Mouse (Mus musculus): ENCODE results near the gene Muc1. TPM values are rescaled to one million over a fixed set of nuclear protein-coding genes. Genes with fewer than 3 reads are reported as not detected.
"Not testable (repeated sequence)": the region's sequence is repeated elsewhere in the genome, so short reads cannot be mapped to it uniquely, and the experiment has no call there.

The Muc1 gene
- total RNA-seq, 1 experiment from 2014 or later: 1.7 TPM

DNA sequence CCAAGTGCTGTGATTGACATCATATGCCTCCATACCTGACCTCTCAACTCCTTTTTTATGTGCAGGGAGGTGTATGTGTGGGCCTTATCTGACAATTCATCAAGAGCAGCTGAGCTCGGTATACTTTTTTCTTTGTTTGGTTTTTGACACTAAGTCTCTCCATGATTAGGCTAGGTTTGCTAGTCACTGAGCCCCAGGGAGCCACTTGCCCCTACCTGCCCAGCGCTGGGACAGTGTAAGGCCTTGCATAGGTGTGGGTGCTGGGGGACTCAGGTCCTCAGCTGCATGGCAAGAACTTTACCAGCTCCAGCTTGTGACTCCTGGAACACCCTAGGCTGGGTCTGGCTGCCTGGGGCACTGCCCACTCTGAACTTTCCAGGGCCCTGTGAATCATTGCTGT lies 22.2 kb upstream of the Muc1 start:
- ATAC-seq (replicated peaks in 1 of 2; ENCODE audit: insufficient read depth in 1 of 2, low FRiP score in 2 of 2, low TSS enrichment in 1 of 2, low read depth in 1 of 2, poor library complexity in 2 of 2, severe bottlenecking in 2 of 2): no peak

DNA sequence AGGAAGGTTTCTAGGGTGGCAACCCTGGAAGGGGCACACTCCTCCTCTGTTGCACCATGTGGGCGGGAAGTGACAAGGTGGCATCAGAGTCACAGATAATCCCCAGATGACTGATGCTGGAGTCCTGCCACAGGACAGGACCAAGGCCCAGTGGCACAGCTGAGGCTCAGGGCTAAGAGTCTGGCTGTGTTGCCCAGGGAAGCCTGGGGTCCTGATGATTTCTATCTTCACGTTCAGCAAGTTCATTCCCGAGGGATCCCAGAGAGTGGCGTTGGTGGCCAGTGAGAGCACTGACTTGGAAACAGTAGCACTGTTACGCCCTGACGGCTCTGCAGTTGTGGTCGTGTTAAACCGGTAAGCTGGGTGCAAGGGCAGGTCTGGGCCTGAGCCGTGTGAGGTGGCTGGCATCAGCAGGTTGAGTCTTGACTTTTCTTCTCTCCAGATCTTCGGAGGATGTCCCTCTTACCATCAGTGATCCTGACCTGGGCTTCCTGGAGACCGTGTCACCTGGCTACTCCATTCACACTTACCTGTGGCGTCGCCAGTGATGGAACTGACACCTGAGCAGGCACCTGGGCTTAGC lies 20.7 kb upstream of the Muc1 start:
- no peak for ATAC-seq (replicated peaks in 1 of 2; ENCODE audit: insufficient read depth in 1 of 2, low FRiP score in 2 of 2, low TSS enrichment in 1 of 2, low read depth in 1 of 2, poor library complexity in 2 of 2, severe bottlenecking in 2 of 2)

DNA sequence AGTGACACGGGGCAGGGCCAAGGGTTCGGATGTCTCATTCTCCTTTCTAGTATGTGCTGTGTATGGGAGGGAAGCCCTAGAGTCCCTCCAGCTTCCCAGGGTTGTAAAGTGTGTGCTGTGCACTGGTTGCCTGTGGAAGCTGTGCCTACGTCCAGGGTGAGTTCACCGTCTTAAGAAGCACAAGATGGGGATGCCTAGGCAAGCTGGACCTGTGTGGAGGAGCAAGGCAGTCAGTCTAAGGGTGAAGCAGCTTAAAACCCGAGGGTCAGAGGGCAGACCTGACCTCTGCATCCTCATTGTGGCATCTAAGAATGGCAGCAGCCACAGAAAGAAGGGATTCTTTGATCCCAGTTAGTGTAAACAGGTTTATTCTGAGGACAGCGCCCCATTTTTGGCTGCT lies 20.1 kb upstream of the Muc1 start:
- no peak for ATAC-seq (replicated peaks in 1 of 2; ENCODE audit: insufficient read depth in 1 of 2, low FRiP score in 2 of 2, low TSS enrichment in 1 of 2, low read depth in 1 of 2, poor library complexity in 2 of 2, severe bottlenecking in 2 of 2)

DNA sequence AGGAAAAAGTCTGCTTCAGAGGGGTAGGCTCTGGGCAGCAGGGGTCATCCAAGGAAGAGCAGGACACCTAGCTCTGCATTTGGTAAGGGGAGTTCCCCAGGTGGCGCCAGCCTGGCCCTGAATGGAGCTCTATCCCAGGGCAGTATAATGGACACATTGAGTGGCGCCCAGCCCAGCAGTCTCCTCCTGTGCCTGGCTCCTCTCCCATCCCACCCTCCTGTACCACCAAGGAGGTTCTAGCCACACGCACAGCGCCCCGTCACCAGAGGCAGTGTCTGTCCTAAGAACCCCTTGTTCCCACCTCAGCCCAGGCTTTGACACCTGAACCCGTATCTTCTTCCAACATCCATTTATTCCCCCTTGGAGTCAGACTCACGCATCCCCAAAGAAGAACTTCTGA lies 19.1 kb upstream of the Muc1 start:
- ATAC-seq (replicated peaks in 1 of 2; ENCODE audit: insufficient read depth in 1 of 2, low FRiP score in 2 of 2, low TSS enrichment in 1 of 2, low read depth in 1 of 2, poor library complexity in 2 of 2, severe bottlenecking in 2 of 2): no peak

DNA sequence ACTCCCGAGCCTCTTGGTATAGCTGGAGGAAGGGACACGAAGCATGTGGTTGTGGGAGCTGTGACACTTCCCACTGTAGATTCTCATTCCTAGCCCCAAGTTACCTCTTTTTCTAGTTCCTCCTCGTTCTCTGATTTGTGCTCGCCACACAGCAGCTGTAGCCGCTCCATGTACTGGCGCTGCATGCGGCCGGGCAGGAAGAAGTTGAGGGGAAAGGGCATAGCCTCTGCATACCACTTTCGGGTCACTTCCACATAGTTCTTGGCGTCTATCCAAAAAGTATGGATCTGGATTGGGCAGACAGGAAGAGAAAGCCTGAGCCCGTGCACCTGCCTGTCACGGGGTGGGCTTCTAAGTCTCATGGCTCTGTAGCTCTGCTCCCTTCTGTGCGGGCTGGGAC lies 18.7 kb upstream of the Muc1 start:
- no peak for ATAC-seq (replicated peaks in 1 of 2; ENCODE audit: insufficient read depth in 1 of 2, low FRiP score in 2 of 2, low TSS enrichment in 1 of 2, low read depth in 1 of 2, poor library complexity in 2 of 2, severe bottlenecking in 2 of 2)

DNA sequence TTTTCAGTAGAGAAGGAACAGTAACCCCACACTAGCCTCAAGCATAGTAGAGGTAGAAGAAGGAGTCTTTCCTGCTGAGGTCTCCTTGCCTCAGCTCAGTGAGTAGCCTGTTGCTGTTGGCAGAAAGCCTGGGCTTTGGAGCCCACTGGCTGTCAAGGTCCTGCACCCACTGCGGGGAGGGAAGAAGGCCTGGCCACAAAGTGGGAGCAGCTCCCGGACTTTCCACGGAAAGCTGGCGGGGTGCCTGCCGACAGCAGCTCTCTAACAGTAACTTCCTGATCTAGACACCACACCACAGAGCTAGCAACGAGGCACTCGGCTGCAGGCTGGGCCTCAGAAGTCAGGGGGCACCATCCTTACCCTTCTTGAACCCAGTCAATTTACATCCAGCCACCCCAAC lies 18.1 kb upstream of the Muc1 start:
- no peak for ATAC-seq (replicated peaks in 1 of 2; ENCODE audit: insufficient read depth in 1 of 2, low FRiP score in 2 of 2, low TSS enrichment in 1 of 2, low read depth in 1 of 2, poor library complexity in 2 of 2, severe bottlenecking in 2 of 2)

DNA sequence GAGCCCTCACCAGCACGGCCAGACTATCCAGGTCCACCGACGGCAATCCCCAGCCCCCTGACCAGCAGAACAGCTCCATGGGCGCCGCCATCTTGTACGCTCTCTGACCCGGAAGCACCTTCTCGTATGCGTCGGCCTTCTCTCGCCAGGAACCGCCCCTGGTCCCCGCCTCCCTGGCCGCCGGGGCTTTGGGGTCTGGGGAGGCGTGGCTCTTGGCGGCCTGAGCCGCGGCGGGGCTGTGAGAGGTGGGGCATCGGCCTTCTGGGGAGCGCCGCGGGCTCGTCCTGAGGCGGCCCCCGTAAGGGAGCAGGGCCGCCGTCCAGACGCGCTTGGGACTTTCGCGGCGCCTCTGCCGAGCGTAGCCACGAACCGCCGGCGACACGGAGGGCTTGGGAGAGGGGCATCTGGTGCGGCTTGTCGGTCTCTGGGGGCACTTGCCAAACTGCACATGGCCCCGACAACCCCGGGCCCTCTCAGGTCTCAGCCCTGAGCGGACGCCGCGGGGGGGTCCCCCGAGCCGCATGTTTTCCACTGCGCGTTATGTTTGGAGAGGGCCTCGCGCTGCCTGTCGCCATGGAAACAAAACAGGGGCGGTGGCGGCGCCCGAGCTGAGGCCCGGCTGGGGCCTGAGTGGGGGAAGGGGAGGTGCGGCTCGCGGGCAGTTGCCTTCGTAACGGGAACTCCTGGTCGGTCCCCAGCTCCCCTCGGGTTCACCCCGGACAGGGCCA lies 14.9 kb upstream of the Muc1 start:
- peak; percentile 75 to 84 for ATAC-seq (replicated peaks in 1 of 2; ENCODE audit: insufficient read depth in 1 of 2, low FRiP score in 2 of 2, low TSS enrichment in 1 of 2, low read depth in 1 of 2, poor library complexity in 2 of 2, severe bottlenecking in 2 of 2)

DNA sequence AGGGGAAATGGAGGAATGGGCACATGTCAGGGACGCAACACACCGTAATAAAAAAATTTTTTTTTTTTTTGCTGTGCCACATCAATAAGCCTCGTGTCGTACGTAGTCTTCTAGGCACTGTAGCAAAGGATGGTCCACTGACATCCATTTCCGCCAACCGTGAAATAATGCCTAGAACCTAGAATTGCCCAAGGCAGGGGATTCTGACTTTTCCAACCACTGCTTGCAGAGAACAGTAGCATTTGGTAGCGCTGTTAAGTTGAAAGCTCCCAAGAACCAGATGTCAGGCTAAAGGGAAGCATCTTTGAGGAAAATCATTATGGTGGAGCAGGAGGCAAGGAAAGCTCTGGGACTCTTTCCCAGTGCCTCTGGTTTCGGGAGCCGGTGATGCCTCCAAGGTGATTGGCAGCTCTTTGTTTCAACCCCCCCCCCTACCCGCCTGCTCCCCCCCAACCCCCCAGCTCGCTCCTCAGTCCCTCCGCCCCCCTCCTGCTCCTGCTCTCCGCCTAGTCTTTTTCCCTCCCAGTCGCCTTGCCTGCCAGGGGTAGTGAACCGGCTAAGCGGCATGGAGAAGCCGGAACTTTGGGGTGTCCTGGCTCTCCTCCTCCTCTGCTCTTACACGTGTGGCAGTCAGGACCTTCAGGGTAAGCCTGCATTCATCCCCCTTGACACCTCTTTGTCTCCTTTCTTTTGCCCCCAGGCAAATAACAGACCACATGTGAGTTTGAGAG lies 14.0 kb upstream of the Muc1 start, which contains the start of gene Thbs3:
Gene Thbs3, plus strand, starts transcription at position 500 of the 731 bp plus-strand sequence.
- no peak for ATAC-seq (replicated peaks in 1 of 2; ENCODE audit: insufficient read depth in 1 of 2, low FRiP score in 2 of 2, low TSS enrichment in 1 of 2, low read depth in 1 of 2, poor library complexity in 2 of 2, severe bottlenecking in 2 of 2)

DNA sequence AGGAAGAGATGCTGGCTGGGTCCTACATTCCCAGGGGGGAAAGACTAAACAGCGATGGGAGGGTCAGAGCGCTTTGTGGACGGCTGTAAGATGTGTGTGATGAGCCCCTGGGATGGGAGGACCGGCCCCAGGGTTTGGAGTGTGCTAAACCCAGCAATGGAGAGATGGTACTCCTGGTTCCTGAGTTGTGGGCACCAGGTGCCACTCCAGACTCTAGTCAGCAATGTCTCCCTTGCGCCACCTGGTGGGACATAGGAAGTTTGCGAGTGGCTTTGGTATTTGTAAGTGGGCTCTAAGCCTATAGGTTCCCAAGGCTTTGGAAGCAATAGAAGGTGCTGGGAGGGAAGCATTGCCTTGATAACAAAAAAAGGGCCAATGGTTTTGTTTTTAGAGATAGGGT lies 13.0 kb upstream of the Muc1 start:
- ATAC-seq (replicated peaks in 1 of 2; ENCODE audit: insufficient read depth in 1 of 2, low FRiP score in 2 of 2, low TSS enrichment in 1 of 2, low read depth in 1 of 2, poor library complexity in 2 of 2, severe bottlenecking in 2 of 2): peak; percentile 63 to 66

DNA sequence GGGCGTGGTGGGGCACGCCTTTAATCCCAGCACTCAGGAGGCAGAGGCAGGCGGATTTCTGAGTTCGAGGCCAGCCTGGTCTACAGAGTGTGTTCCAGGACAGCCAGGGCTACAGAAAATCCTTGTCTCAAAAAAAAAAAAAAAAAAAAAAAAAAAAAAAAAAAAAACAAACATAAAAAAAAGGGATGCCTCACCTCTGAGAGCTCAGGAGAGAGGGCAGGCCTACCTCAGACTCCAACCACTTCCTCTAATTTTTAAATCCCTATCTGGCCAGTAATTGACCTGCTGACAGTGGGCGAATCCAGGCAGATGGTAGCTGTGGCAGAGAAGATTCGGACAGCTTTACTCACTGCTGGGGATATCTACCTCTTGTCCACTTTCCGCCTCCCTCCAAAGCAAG lies 12.4 kb upstream of the Muc1 start:
- not testable (repeated sequence) for ATAC-seq (replicated peaks in 1 of 2; ENCODE audit: insufficient read depth in 1 of 2, low FRiP score in 2 of 2, low TSS enrichment in 1 of 2, low read depth in 1 of 2, poor library complexity in 2 of 2, severe bottlenecking in 2 of 2)

DNA sequence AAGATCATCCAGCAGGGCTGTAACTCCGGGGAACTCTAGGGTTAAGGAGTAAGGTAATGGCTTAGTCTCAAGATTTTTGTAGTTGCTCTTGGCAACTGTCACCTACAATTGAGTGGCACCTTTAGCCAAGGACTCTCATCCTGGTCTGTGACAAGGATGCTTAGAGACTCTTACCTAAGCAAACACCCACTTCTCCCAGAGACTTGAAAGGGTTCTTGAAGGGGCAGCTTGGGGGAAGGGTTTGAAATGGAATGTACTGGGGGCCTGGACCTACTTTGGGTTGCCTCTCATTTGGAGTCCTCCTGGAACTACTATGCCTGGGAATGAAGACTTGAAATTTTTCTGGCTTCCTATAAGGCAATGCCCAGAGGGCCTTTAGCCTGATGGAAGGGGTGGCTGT lies 10.6 kb upstream of the Muc1 start:
- no peak for ATAC-seq (replicated peaks in 1 of 2; ENCODE audit: insufficient read depth in 1 of 2, low FRiP score in 2 of 2, low TSS enrichment in 1 of 2, low read depth in 1 of 2, poor library complexity in 2 of 2, severe bottlenecking in 2 of 2)

DNA sequence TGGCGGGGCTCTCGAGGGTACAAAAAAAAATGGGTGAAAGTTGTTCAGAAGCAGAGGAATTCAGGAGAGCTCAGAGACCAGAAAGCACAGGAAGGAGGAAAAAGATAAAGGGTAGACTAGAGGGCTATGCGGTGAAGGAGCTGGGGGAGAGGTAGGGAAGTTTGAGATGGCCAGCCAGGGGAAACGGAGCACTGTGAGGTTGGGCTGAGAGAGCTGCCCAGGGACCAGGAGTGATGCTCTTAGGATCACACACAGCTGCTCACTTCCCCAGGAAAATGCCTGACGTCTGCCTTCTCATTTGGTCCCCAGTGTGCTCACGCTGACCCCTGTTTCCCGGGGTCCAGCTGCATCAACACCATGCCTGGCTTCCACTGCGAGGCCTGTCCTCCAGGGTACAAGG lies 9.3 kb upstream of the Muc1 start:
- ATAC-seq (replicated peaks in 1 of 2; ENCODE audit: insufficient read depth in 1 of 2, low FRiP score in 2 of 2, low TSS enrichment in 1 of 2, low read depth in 1 of 2, poor library complexity in 2 of 2, severe bottlenecking in 2 of 2): no peak

DNA sequence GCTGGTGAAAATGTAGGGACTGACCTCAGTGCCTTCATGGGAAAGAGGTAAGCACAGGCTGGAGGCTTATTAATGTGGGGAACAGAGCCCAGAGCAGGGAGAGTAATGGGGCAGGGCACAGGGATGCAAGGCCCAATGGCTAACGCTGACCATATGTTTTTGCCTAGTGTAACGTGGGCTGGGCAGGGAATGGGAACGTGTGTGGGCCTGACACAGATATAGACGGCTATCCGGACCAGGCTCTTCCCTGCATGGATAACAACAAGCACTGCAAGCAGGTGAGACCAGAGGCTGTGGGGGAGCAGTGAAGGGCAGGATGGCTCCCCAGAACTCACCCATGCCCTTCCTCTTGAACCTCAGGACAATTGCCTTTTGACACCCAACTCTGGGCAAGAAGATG lies 7.7 kb upstream of the Muc1 start:
- ATAC-seq (replicated peaks in 1 of 2; ENCODE audit: insufficient read depth in 1 of 2, low FRiP score in 2 of 2, low TSS enrichment in 1 of 2, low read depth in 1 of 2, poor library complexity in 2 of 2, severe bottlenecking in 2 of 2): no peak

DNA sequence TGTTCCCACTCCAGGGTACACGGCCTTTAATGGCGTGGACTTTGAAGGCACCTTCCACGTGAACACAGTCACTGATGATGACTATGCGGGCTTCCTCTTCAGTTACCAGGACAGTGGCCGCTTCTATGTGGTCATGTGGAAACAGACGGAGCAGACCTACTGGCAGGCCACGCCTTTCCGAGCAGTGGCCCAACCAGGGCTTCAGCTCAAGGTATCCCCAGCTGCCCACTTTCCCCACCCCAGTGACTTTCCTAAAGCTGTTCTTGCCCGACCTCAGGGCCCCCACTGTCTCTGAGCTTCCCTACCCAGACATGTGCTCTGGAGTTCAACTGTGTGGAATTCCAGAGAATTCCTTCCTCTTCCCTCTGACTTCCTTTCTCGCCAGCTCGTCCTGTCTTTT lies 4.1 kb upstream of the Muc1 start:
- ATAC-seq (replicated peaks in 1 of 2; ENCODE audit: insufficient read depth in 1 of 2, low FRiP score in 2 of 2, low TSS enrichment in 1 of 2, low read depth in 1 of 2, poor library complexity in 2 of 2, severe bottlenecking in 2 of 2): no peak

DNA sequence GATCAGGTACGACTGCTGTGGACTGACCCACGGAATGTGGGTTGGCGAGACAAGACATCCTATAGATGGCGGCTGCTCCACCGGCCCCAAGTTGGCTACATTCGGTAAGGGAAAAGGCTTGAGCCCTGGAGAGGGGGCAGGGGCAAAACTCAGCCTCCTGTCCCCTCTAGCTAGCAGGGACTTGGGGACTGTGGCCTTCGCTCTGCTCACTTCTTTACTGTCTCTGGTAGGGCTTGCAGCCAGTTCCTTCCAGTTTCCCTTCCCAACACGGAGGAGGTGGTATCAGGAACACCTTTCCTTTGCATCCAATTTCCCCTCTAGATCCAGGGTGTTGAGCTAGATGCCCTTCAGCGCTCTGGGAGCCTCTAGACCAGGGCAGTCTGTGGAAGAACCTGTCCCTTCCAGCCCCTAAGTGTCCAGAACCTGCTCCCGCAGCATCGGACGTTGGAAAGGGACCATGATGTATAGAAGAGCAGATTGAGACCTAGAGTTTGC lies 3.5 kb upstream of the Muc1 start:
- no peak for ATAC-seq (replicated peaks in 1 of 2; ENCODE audit: insufficient read depth in 1 of 2, low FRiP score in 2 of 2, low TSS enrichment in 1 of 2, low read depth in 1 of 2, poor library complexity in 2 of 2, severe bottlenecking in 2 of 2)

DNA sequence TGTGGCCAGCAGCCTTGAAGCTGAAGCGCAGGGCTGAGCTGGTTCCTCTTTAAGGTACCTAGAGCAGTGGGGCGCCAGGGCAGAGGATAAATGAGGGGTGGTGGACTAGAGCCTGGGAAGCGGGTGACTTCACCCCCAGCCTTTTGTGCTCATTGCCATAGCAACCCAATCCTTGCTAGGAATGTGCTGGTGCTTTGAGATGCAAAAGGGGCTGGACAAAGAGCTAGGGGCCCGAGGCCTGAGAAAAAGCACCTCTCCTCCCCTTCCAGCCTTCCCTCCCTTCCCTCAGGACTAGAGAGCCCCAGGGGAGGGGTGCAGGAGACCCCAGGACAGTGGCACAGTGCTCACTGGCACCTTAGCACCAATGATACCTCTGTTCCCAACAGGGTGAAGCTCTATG lies 2.9 kb upstream of the Muc1 start:
- no peak for ATAC-seq (replicated peaks in 1 of 2; ENCODE audit: insufficient read depth in 1 of 2, low FRiP score in 2 of 2, low TSS enrichment in 1 of 2, low read depth in 1 of 2, poor library complexity in 2 of 2, severe bottlenecking in 2 of 2)

DNA sequence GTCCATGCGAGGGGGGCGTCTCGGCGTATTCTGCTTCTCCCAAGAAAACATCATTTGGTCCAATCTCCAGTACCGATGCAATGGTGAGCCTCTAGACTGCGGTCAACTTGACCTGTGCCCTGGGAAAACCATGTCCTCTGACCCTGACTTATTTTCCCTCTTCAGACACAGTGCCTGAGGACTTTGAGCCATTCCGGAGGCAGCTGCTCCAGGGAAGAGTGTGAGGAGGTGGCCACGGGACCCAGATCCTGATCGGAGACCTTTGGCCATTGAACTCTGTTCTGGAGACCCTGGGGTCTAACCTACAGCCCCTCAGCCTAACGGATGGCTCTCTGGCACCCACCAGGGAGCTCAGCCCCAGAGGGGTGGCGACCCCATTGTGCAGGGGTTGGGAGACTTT lies 2.5 kb upstream of the Muc1 start:
- no peak for ATAC-seq (replicated peaks in 1 of 2; ENCODE audit: insufficient read depth in 1 of 2, low FRiP score in 2 of 2, low TSS enrichment in 1 of 2, low read depth in 1 of 2, poor library complexity in 2 of 2, severe bottlenecking in 2 of 2)

DNA sequence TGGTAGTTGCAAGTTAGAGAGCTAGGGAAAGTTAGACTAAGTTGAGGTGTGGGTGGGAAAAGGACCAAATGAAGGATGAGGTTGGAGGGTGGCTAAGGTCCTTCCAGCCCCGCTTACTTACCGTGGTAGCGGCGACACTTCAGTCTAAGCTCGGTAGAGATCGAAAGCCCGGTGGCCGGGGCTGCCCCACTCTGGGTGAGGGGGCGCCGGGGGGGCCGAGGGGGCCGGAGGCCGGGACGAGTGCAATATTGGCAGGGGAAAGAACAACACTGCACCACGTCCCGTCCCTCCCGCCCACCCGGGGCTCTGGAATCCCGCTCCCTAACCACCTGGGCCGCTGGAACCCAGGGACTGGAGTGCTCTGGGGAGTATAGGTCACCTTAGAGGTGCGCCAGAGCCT lies 2.0 kb upstream of the Muc1 start, which contains the start of gene Mtx1:
Gene Mtx1, minus strand, starts transcription at position 189 of the 400 bp plus-strand sequence.
- ATAC-seq (replicated peaks in 1 of 2; ENCODE audit: insufficient read depth in 1 of 2, low FRiP score in 2 of 2, low TSS enrichment in 1 of 2, low read depth in 1 of 2, poor library complexity in 2 of 2, severe bottlenecking in 2 of 2): no peak
